19 mouse cellular contexts compared by ENCODE assay signal in the genomic region with DNA sequence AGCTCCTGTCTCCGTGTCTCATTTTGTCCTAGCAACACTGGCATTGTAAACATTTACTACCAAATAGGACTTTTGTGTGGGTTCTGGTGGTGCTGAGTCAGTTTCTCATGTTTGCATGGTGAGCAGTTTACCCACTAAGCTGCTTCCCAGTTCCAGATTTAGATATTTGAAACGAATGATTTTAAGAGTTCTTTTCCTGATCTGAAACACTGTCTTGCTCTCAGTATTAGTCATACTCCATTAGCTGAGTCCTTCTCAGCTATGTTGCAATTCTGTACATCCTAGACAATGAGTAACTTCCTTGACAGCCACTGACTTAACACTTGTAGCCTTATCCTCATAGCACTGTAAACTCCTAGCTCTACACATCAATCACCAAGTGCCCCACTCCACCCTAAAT.
A peak's percentile ranks its signal among the peaks of the same experiment; 100 is the strongest.
DNase-seq lines count a peak whose midpoint lies in the region; ATAC-seq lines count a peak whose summit lies in the region.
"Had no signal": no experiment of that assay in that cellular context is flagged by ENCODE, and none has a peak within 500 bp of the region (broad histone marks: within the 10 kb centered on the region; RNA-seq: fewer than 3 reads in every experiment).

No protein-coding gene starts in this region.

- no peaks in the 10 kb centered on the region for H3K4me1 ChIP-seq in forebrain, embryonic 11.5 days (replicated peaks; ENCODE audit: control insufficient read depth, insufficient read depth, low read length)
- no peaks in the 10 kb centered on the region for H3K4me1 ChIP-seq in hindbrain, embryonic 11.5 days (replicated peaks; ENCODE audit: control insufficient read depth, insufficient read depth, low read length)
- H3K4me1 ChIP-seq: hindbrain, embryonic 12.5 days; stomach, embryonic 15.5 days had no signal

- H3K27ac ChIP-seq in forebrain, embryonic 11.5 days (ENCODE audit: low read depth, low read length), result no peak overlapping the region
- no peak overlapping the region for H3K27ac ChIP-seq in hindbrain, embryonic 11.5 days (ENCODE audit: low read depth, low read length)
- H3K27ac ChIP-seq: hindbrain, embryonic 12.5 days; limb, embryonic 13.5 days; stomach, embryonic 15.5 days had no signal

- peak; percentile 24 for DNase-seq in heart, adult 8-10 months (ENCODE audit: low spot score)
- no peak for DNase-seq in heart, postnatal 4 days
- DNase-seq in lung, postnatal 36 days, result peak; percentile 20
- DNase-seq in lung, postnatal 4 days, result no peak
- peak; percentile 27 for DNase-seq in skeletal muscle tissue, adult 2 months (ENCODE audit: low read depth, low spot score)
- DNase-seq in forebrain, embryonic 11.5 days (ENCODE audit: low spot score), result no peak
- DNase-seq in hindbrain, embryonic 11.5 days (ENCODE audit: low spot score), result no peak
- DNase-seq: adrenal gland, postnatal 14 days; cerebellum, adult 18-20 months; embryo, embryonic 11 days; kidney, postnatal 25 days; thymus, postnatal 36 days had no signal

- no peak overlapping the region for H3K4me2 ChIP-seq in forebrain, embryonic 11.5 days (ENCODE audit: low read depth, low read length, severe bottlenecking)
- H3K4me2 ChIP-seq in hindbrain, embryonic 11.5 days (replicated peaks; ENCODE audit: low read depth, low read length), result no peak overlapping the region
- H3K4me2 ChIP-seq: heart, embryonic 11.5 days; hindbrain, embryonic 12.5 days; limb, embryonic 13.5 days; stomach, embryonic 15.5 days had no signal

- H3K9me3 ChIP-seq in forebrain, embryonic 11.5 days (ENCODE audit: control insufficient read depth, low read length), result no peaks in the 10 kb centered on the region
- no peaks in the 10 kb centered on the region for H3K9me3 ChIP-seq in hindbrain, embryonic 11.5 days (ENCODE audit: control insufficient read depth, low read length)
- H3K9me3 ChIP-seq: hindbrain, embryonic 12.5 days; limb, embryonic 13.5 days; stomach, embryonic 15.5 days had no signal

- ATAC-seq in granulocyte monocyte progenitor cell, adult 5-6 weeks (replicated peaks; ENCODE audit: poor library complexity, severe bottlenecking), result peak; percentile 96
- no peak for ATAC-seq in forebrain, embryonic 11.5 days (replicated peaks; ENCODE audit: low FRiP score)
- no peak for ATAC-seq in hindbrain, embryonic 11.5 days (ENCODE audit: low FRiP score)
- ATAC-seq: CD4-positive, CD25-positive, alpha-beta regulatory T cell, adult 4 months had no signal

- no peaks in the 10 kb centered on the region for H3K27me3 ChIP-seq in forebrain, embryonic 11.5 days (ENCODE audit: control insufficient read depth, insufficient read depth, low read length)
- no peaks in the 10 kb centered on the region for H3K27me3 ChIP-seq in hindbrain, embryonic 11.5 days (ENCODE audit: control insufficient read depth, insufficient read depth, low read length)
- H3K27me3 ChIP-seq: hindbrain, embryonic 12.5 days; limb, embryonic 13.5 days; stomach, embryonic 15.5 days had no signal

- H3K9ac ChIP-seq in forebrain, embryonic 11.5 days (ENCODE audit: low read length), result no peak overlapping the region
- no peak overlapping the region for H3K9ac ChIP-seq in hindbrain, embryonic 11.5 days (ENCODE audit: low read depth, low read length)
- H3K9ac ChIP-seq: hindbrain, embryonic 12.5 days; limb, embryonic 13.5 days; stomach, embryonic 15.5 days had no signal

- H3K4me3 ChIP-seq in forebrain, embryonic 11.5 days (ENCODE audit: low read depth, low read length), result no peak overlapping the region
- no peak overlapping the region for H3K4me3 ChIP-seq in hindbrain, embryonic 11.5 days (ENCODE audit: low read depth, low read length)
- H3K4me3 ChIP-seq: erythroblast, embryonic 14.5 days; hindbrain, embryonic 12.5 days; limb, embryonic 13.5 days; stomach, embryonic 15.5 days had no signal

- no peaks in the 10 kb centered on the region for H3K36me3 ChIP-seq in forebrain, embryonic 11.5 days (ENCODE audit: control insufficient read depth, insufficient read depth, low read length)
- no peaks in the 10 kb centered on the region for H3K36me3 ChIP-seq in hindbrain, embryonic 11.5 days (ENCODE audit: control insufficient read depth, insufficient read depth, low read length)
- H3K36me3 ChIP-seq: hindbrain, embryonic 12.5 days; limb, embryonic 13.5 days; stomach, embryonic 15.5 days had no signal

- 83% methylated on average over 2 of the region's 2 CpGs for WGBS in forebrain, embryonic 11.5 days
- WGBS in hindbrain, embryonic 11.5 days, result 77% methylated on average over 2 of the region's 2 CpGs

Comparison
In these comparisons a context has a peak if more than half of its experiments do, and no peak if none do; other contexts are left out.
1. DNase-seq: peak in heart, adult 8-10 months (single experiment), lung, postnatal 36 days (single experiment) and skeletal muscle tissue, adult 2 months (single experiment); none in heart, postnatal 4 days (single experiment), lung, postnatal 4 days (0 of 2), forebrain, embryonic 11.5 days (single experiment) and hindbrain, embryonic 11.5 days (single experiment).